Mouse (Mus musculus) MEL (cell line): Measurements from ENCODE around the gene Il1r2. TPM values are rescaled to one million over a fixed set of nuclear protein-coding genes. Genes with fewer than 3 reads are reported as not detected.

Experiments
- DNase-seq: peaks from one replicate; pipeline ENCODE4 v3.0.0; 2011; ENCODE audit warnings: low read depth, low spot score
- H3K27ac ChIP-seq: 2 replicates; pipeline ENCODE4 v1.5.1; 2012; ENCODE audit warnings: low read depth, mild to moderate bottlenecking, control low read depth, low read length, moderate library complexity; ENCODE audit not compliant: control insufficient read depth
- H3K27me3 ChIP-seq, 2 experiments: fragments of 150-350 bp in 1 of 2; sonication (generic) in 1 of 2; 2 replicates each; pipeline ENCODE4 v1.6.1; 2012; ENCODE audit warnings: low read length in 2 of 2, mild to moderate bottlenecking in 2 of 2, improper control_type of control experiment in 1 of 2, moderate library complexity in 1 of 2; ENCODE audit not compliant: insufficient read depth in 2 of 2, control insufficient read depth in 1 of 2
- H3K36me3 ChIP-seq, 2 experiments: 2 replicates each; pipeline ENCODE4 v1.6.1; 2012 to 2014; ENCODE audit warnings: low read length in 2 of 2, improper control_type of control experiment in 1 of 2, inconsistent platforms in 1 of 2, mild to moderate bottlenecking in 1 of 2; ENCODE audit not compliant: insufficient read depth in 2 of 2, control insufficient read depth in 1 of 2
- H3K4me1 ChIP-seq, 2 experiments: fragments of 150-350 bp in 1 of 2; sonication (generic) in 1 of 2; 2 replicates each; pipeline ENCODE4 v1.6.1; 2012; ENCODE audit warnings: low read length in 2 of 2, improper control_type of control experiment in 1 of 2, mild to moderate bottlenecking in 1 of 2; ENCODE audit not compliant: insufficient read depth in 2 of 2, control insufficient read depth in 1 of 2
- H3K4me3 ChIP-seq, 2 experiments: fragments of 150-350 bp in 1 of 2; sonication (generic) in 1 of 2; 2 replicates each; pipeline ENCODE4 v1.5.1; 2012; ENCODE audit warnings: low read depth in 2 of 2, low read length in 2 of 2, mild to moderate bottlenecking in 2 of 2, moderate library complexity in 2 of 2, control low read depth in 1 of 2, improper control_type of control experiment in 1 of 2; ENCODE audit not compliant: control insufficient read depth in 1 of 2, insufficient read depth in 1 of 2
- H3K79me2 ChIP-seq: 2 replicates; pipeline ENCODE4 v1.6.1; 2012; ENCODE audit warnings: mild to moderate bottlenecking, low read length, moderate library complexity; ENCODE audit not compliant: control insufficient read depth, poor library complexity, insufficient read depth
- H3K9ac ChIP-seq: 2 replicates; pipeline ENCODE4 v1.6.1; 2012; ENCODE audit warnings: low read depth, mild to moderate bottlenecking, control low read depth, low read length, moderate library complexity; ENCODE audit not compliant: control insufficient read depth, poor library complexity, severe bottlenecking
- H3K9me3 ChIP-seq: fragments of 150-350 bp; sonication (generic); replicated peaks from 2 replicates; pipeline ENCODE4 v1.6.1; 2012; ENCODE audit warnings: mild to moderate bottlenecking, low read length, improper control_type of control experiment, moderate library complexity; ENCODE audit not compliant: insufficient read depth
- CHD1 ChIP-seq: IDR thresholded peaks from 2 replicates; pipeline ENCODE4 v1.6.1; 2012; ENCODE audit warnings: low read depth, mild to moderate bottlenecking, inconsistent platforms, low read length, improper control_type of control experiment
- CTCF ChIP-seq, 3 experiments: IDR thresholded peaks in 2 of 3; conservative IDR thresholded peaks in 1 of 3; 2 replicates each; pipeline ENCODE4 v1.5.1; 2011 to 2012; ENCODE audit warnings: low read length in 3 of 3, low read depth in 2 of 3, mild to moderate bottlenecking in 2 of 3, improper control_type of control experiment in 1 of 3, inconsistent platforms in 1 of 3, mixed read lengths in 1 of 3, moderate library complexity in 1 of 3; ENCODE audit not compliant: control insufficient read depth in 1 of 3, insufficient read depth in 1 of 3, poor library complexity in 1 of 3, severe bottlenecking in 1 of 3
- ELF1 ChIP-seq: IDR thresholded peaks from 2 replicates; pipeline ENCODE4 v1.6.1; 2014; ENCODE audit warnings: low read depth, mild to moderate bottlenecking, inconsistent platforms, low read length, improper control_type of control experiment, moderate library complexity
- ETS1 ChIP-seq: IDR thresholded peaks from 2 replicates; pipeline ENCODE4 v1.6.1; 2012; ENCODE audit warnings: low read depth, mild to moderate bottlenecking, inconsistent platforms, low read length, improper control_type of control experiment, moderate library complexity
- HCFC1 ChIP-seq: IDR thresholded peaks from 2 replicates; pipeline ENCODE4 v1.6.1; 2012; ENCODE audit warnings: low read depth, mild to moderate bottlenecking, inconsistent platforms, low read length, improper control_type of control experiment, moderate library complexity
- MAFK ChIP-seq: IDR thresholded peaks from 2 replicates; pipeline ENCODE4 v1.6.1; 2011; ENCODE audit warnings: low read depth, mild to moderate bottlenecking, low read length, improper control_type of control experiment, borderline replicate concordance
- MAX ChIP-seq: IDR thresholded peaks from 2 replicates; pipeline ENCODE4 v1.6.1; 2011; ENCODE audit warnings: low read length, improper control_type of control experiment
- MEF2A ChIP-seq: IDR thresholded peaks from 2 replicates; pipeline ENCODE4 v1.6.1; 2014; ENCODE audit warnings: low read depth, mild to moderate bottlenecking, inconsistent platforms, low read length, improper control_type of control experiment; ENCODE audit not compliant: poor library complexity, insufficient replicate concordance, severe bottlenecking; ENCODE audit errors: extremely low read depth
- MXI1 ChIP-seq: IDR thresholded peaks from 2 replicates; pipeline ENCODE4 v1.6.1; 2011; ENCODE audit warnings: mild to moderate bottlenecking, low read depth, low read length, improper control_type of control experiment
- MYC ChIP-seq: IDR thresholded peaks from 2 replicates; pipeline ENCODE4 v1.6.1; 2011; ENCODE audit warnings: low read depth, mild to moderate bottlenecking, low read length, improper control_type of control experiment, moderate library complexity
- NELFE ChIP-seq: IDR thresholded peaks from 2 replicates; pipeline ENCODE4 v1.6.1; 2011; ENCODE audit warnings: low read depth, low read length, improper control_type of control experiment
- NRF1 ChIP-seq: IDR thresholded peaks from 2 replicates; pipeline ENCODE4 v1.6.1; 2014; ENCODE audit warnings: low read depth, mild to moderate bottlenecking, inconsistent platforms, low read length, improper control_type of control experiment, moderate library complexity; ENCODE audit not compliant: poor library complexity, insufficient read depth, severe bottlenecking
- POLR2A ChIP-seq, 2 experiments: IDR thresholded peaks; 2 replicates each; pipeline ENCODE4 v1.6.1; 2011 to 2012; ENCODE audit warnings: low read length in 2 of 2, mild to moderate bottlenecking in 2 of 2, control low read depth in 1 of 2, improper control_type of control experiment in 1 of 2, low read depth in 1 of 2, moderate library complexity in 1 of 2; ENCODE audit not compliant: control insufficient read depth in 1 of 2, insufficient read depth in 1 of 2, poor library complexity in 1 of 2
- POLR2AphosphoS2 ChIP-seq: IDR thresholded peaks from 2 replicates; pipeline ENCODE4 v1.6.1; 2011; ENCODE audit warnings: low read length, improper control_type of control experiment
- RAD21 ChIP-seq: IDR thresholded peaks from 2 replicates; pipeline ENCODE4 v1.6.1; 2011; ENCODE audit warnings: mild to moderate bottlenecking, low read depth, low read length, improper control_type of control experiment
- RCOR1 ChIP-seq: IDR thresholded peaks from 2 replicates; pipeline ENCODE4 v1.6.1; 2012; ENCODE audit warnings: low read depth, mild to moderate bottlenecking, inconsistent platforms, low read length, improper control_type of control experiment
- TBP ChIP-seq: IDR thresholded peaks from 2 replicates; pipeline ENCODE4 v1.8.0; 2011; ENCODE audit warnings: low read depth, low read length, improper control_type of control experiment
- USF1 ChIP-seq: IDR thresholded peaks from 2 replicates; pipeline ENCODE4 v1.6.1; 2014; ENCODE audit warnings: low read depth, mild to moderate bottlenecking, inconsistent platforms, low read length, improper control_type of control experiment, moderate library complexity
- USF2 ChIP-seq, 2 experiments: IDR thresholded peaks; 2 replicates each; pipeline ENCODE4 v1.6.1; 2011 to 2012; ENCODE audit warnings: improper control_type of control experiment in 2 of 2, low read length in 2 of 2, borderline replicate concordance in 1 of 2, inconsistent platforms in 1 of 2, low read depth in 1 of 2, mild to moderate bottlenecking in 1 of 2; ENCODE audit not compliant: insufficient read depth in 1 of 2
- ZMIZ1 ChIP-seq: IDR thresholded peaks from 2 replicates; pipeline ENCODE4 v1.6.1; 2012; ENCODE audit warnings: low read depth, mild to moderate bottlenecking, inconsistent platforms, low read length, improper control_type of control experiment, moderate library complexity
- polyA plus RNA-seq, 2 experiments: library from polyadenylated mRNA; stranded (reverse) in 1 of 2; unstranded in 1 of 2; fragments of >175 nt in 1 of 2; fragments of >200 nt in 1 of 2; gene quantifications; 2 replicates each; pipeline versions ENCODE4 v1.2.1 to v1.2.4; 2012; ENCODE audit warnings: low replicate concordance in 2 of 2, low read depth in 1 of 2; ENCODE audit not compliant: insufficient read length in 2 of 2, insufficient read depth in 1 of 2, missing spikeins in 1 of 2
- total RNA-seq: library from RNA; depleted of rRNA; stranded (reverse); fragments of 300-350 nt; gene quantifications from 2 replicates; pipeline ENCODE4 v1.2.3, GENCODE M21; 2012

The Il1r2 gene
- total and polyA plus RNA-seq, 3 experiments: not detected

GRCm38 (mm10) chr1:40167585-40167984, 93.7 kb downstream of the Il1r2 start:
- Histone ChIP-seq H3K4me3 (no peak overlapping the region), H3K9ac (no peak overlapping the region), H3K79me2 (no peaks in the 10 kb centered on the region), H3K4me1 (no peaks in the 10 kb centered on the region), H3K9me3 (no peaks in the 10 kb centered on the region), H3K27me3 (no peaks in the 10 kb centered on the region; a peak in 1 of 4 replicates), H3K27ac (no peak overlapping the region), H3K36me3 (no peaks in the 10 kb centered on the region)
- TF ChIP-seq USF1: no peak
- no peak for TF ChIP-seq HCFC1
- TF ChIP-seq MAX: no peak
- TF ChIP-seq NRF1: no peak
- no peak for TF ChIP-seq RCOR1
- TF ChIP-seq CTCF (IDR thresholded peaks at IDR 0.05 in 2 of 3, conservative IDR thresholded peaks at IDR 0.05 in 1 of 3; ENCODE audit: control insufficient read depth in 1 of 3, insufficient read depth in 1 of 3, low read depth in 2 of 3, low read length in 3 of 3, poor library complexity in 1 of 3, severe bottlenecking in 1 of 3): no peak
- no peak for TF ChIP-seq MEF2A
- no peak for TF ChIP-seq MXI1
- TF ChIP-seq ZMIZ1: no peak
- TF ChIP-seq POLR2AphosphoS2: no peak
- no peak for TF ChIP-seq CHD1
- TF ChIP-seq USF2 (IDR thresholded peaks at IDR 0.05; ENCODE audit: borderline replicate concordance in 1 of 2, insufficient read depth in 1 of 2, low read depth in 1 of 2, low read length in 2 of 2): no peak
- TF ChIP-seq ETS1: no peak
- no peak for TF ChIP-seq TBP
- no peak for TF ChIP-seq POLR2A (IDR thresholded peaks at IDR 0.05; ENCODE audit: control insufficient read depth in 1 of 2, insufficient read depth in 1 of 2, low read depth in 1 of 2, low read length in 2 of 2, poor library complexity in 1 of 2)
- no peak for TF ChIP-seq MYC
- no peak for TF ChIP-seq ELF1
- no peak for DNase-seq

GRCm38 (mm10) chr1:40171878-40172277, 98.0 kb downstream of the Il1r2 start:
- TF ChIP-seq ETS1: no peak
- no peak for TF ChIP-seq MAFK
- no peak for TF ChIP-seq USF2 (IDR thresholded peaks at IDR 0.05; ENCODE audit: borderline replicate concordance in 1 of 2, insufficient read depth in 1 of 2, low read depth in 1 of 2, low read length in 2 of 2)
- no peak for TF ChIP-seq USF1
- no peak for TF ChIP-seq NELFE
- no peak for TF ChIP-seq RAD21
- no peak for TF ChIP-seq POLR2A (IDR thresholded peaks at IDR 0.05; ENCODE audit: control insufficient read depth in 1 of 2, insufficient read depth in 1 of 2, low read depth in 1 of 2, low read length in 2 of 2, poor library complexity in 1 of 2)

More at GRCm38 (mm10) chr1:40171878-40172277, 98.0 kb downstream of the Il1r2 start:
- H3K79me2 ChIP-seq: no peaks in the 10 kb centered on the region
- no peaks in the 10 kb centered on the region for H3K36me3 ChIP-seq
- H3K9ac ChIP-seq: no peak overlapping the region
- no peaks in the 10 kb centered on the region for H3K9me3 ChIP-seq
- no peak overlapping the region for H3K4me3 ChIP-seq
- no peak for DNase-seq
- H3K27me3 ChIP-seq: peaks cover 0 to 3% of the 10 kb centered on the region in 2 experiments; a peak in 2 of 4 replicates
- H3K27ac ChIP-seq: no peak overlapping the region
- H3K4me1 ChIP-seq: no peaks in the 10 kb centered on the region
